25 mouse cellular contexts compared by ENCODE assay signal in the genomic region with DNA sequence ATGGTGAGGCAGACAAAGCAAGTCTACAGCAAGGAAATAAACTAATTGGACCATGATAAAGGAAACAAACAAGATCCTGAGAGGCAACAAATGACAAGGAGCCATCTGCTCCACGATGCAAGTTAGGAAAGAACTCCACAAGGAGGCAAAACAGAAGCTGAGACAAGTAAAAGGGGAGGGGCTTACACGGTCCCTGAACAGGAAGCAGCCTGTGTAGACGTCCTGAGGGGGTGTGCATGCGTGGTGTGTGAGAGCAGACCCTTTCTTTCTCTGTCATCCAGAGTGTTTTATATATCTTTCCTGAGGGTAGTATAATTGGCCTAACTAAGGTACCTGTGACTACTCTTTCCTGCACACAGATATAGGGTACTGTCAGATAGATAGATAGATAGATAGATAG. TPM values are rescaled to one million over a fixed set of nuclear protein-coding genes. Genes with fewer than 3 reads are reported as not detected.
DNase-seq lines count a peak whose midpoint lies in the region; ATAC-seq and TF ChIP-seq lines count a peak whose summit lies in the region.
"Had no signal": no experiment of that assay in that cellular context is flagged by ENCODE, and none has a peak within 500 bp of the region (broad histone marks: within the 10 kb centered on the region; RNA-seq: fewer than 3 reads in every experiment).

No protein-coding gene starts in this region.

- ATAC-seq in heart, postnatal 0 days (ENCODE audit: insufficient read depth, low read depth) = peak; percentile 24; the same call in 1 of the 2 replicates
- no peak for ATAC-seq in liver, embryonic 12.5 days
- no peak for ATAC-seq in cerebellum, adult (ENCODE audit: insufficient number of reproducible peaks, low FRiP score, low TSS enrichment)
- ATAC-seq: activated CD4-positive, CD25-positive, alpha-beta regulatory T cell, adult 4 months; forebrain, embryonic 16.5 days; hindbrain, embryonic 16.5 days; intestine, embryonic 15.5 days had no signal

- H3K4me1 ChIP-seq in heart, postnatal 0 days (ENCODE audit: control insufficient read depth, insufficient read depth) = peaks cover 9% of the 10 kb centered on the region; the same call in 1 of the 2 replicates
- H3K4me1 ChIP-seq in liver, embryonic 12.5 days = peaks cover 43% of the 10 kb centered on the region
- H3K4me1 ChIP-seq: embryonic facial prominence, embryonic 15.5 days; intestine, embryonic 15.5 days; limb, embryonic 13.5 days had no signal

- H3K9me3 ChIP-seq in heart, postnatal 0 days (replicated peaks; ENCODE audit: control insufficient read depth, low read length) = no peaks in the 10 kb centered on the region
- H3K9me3 ChIP-seq in liver, embryonic 12.5 days (replicated peaks) = no peaks in the 10 kb centered on the region
- H3K9me3 ChIP-seq: embryonic facial prominence, embryonic 15.5 days; forebrain, embryonic 10.5 days; hindbrain, embryonic 10.5 days; intestine, embryonic 15.5 days; limb, embryonic 13.5 days had no signal

- H3K4me2 ChIP-seq in heart, postnatal 0 days (ENCODE audit: low read depth, low read length) = no peak overlapping the region
- no peak overlapping the region for H3K4me2 ChIP-seq in liver, embryonic 12.5 days
- H3K4me2 ChIP-seq: embryonic facial prominence, embryonic 15.5 days; intestine, embryonic 15.5 days; limb, embryonic 13.5 days had no signal

- TF ChIP-seq EP300 in heart, postnatal 0 days (IDR thresholded peaks at IDR 0.05; ENCODE audit: low read depth) = no peak

- no peak overlapping the region for H3K9ac ChIP-seq in heart, postnatal 0 days (replicated peaks; ENCODE audit: low read depth, low read length)
- H3K9ac ChIP-seq in liver, embryonic 12.5 days = no peak overlapping the region
- H3K9ac ChIP-seq: embryonic facial prominence, embryonic 15.5 days; intestine, embryonic 15.5 days; limb, embryonic 13.5 days had no signal

- H3K36me3 ChIP-seq in heart, postnatal 0 days (replicated peaks; ENCODE audit: control insufficient read depth, insufficient read depth, low read length) = no peaks in the 10 kb centered on the region
- H3K36me3 ChIP-seq in liver, embryonic 12.5 days = no peaks in the 10 kb centered on the region
- H3K36me3 ChIP-seq: embryonic facial prominence, embryonic 15.5 days; forebrain, embryonic 10.5 days; hindbrain, embryonic 10.5 days; intestine, embryonic 15.5 days; limb, embryonic 13.5 days had no signal

- intact Hi-C loops in heart, postnatal 10 days (cut with DNase I) = no loop called here

- no peak for DNase-seq in heart, postnatal 0 days (ENCODE audit: low spot score)
- DNase-seq in heart, postnatal 10 days = no peak
- peak; percentile 39 for DNase-seq in CD4-positive, CD25-positive, alpha-beta regulatory T cell, adult 2 months (ENCODE audit: low read depth, low spot score)
- peak; percentile 61 for DNase-seq in thymus, postnatal 14 days
- DNase-seq in natural killer cell, adult 2 months (ENCODE audit: low spot score in 2 of 2) = no peak
- no peak for DNase-seq in frontal cortex, postnatal 36 days (ENCODE audit: low spot score in 2 of 2)
- DNase-seq: adrenal gland, postnatal 10 days; cerebellum, adult 8-10 months; cerebellum, postnatal 36 days; gastrocnemius, postnatal 36 days; kidney, adult 8-10 months; kidney, postnatal 14 days; lung, adult 2 months; lung, postnatal 14 days; midbrain, embryonic 14.5 days had no signal

- no peaks in the 10 kb centered on the region for H3K27me3 ChIP-seq in heart, postnatal 0 days (ENCODE audit: control insufficient read depth, insufficient read depth, low read length)
- no peaks in the 10 kb centered on the region for H3K27me3 ChIP-seq in liver, embryonic 12.5 days (replicated peaks)
- H3K27me3 ChIP-seq: embryonic facial prominence, embryonic 15.5 days; intestine, embryonic 15.5 days; limb, embryonic 13.5 days had no signal

- no peak overlapping the region for H3K27ac ChIP-seq in heart, postnatal 0 days (ENCODE audit: low read depth)
- H3K27ac ChIP-seq in liver, embryonic 12.5 days = peak overlapping the region; percentile 23; the same call in 1 of the 2 replicates
- H3K27ac ChIP-seq: embryonic facial prominence, embryonic 15.5 days; forebrain, embryonic 10.5 days; hindbrain, embryonic 10.5 days; intestine, embryonic 15.5 days; limb, embryonic 13.5 days had no signal

- H3K4me3 ChIP-seq in heart, postnatal 0 days (ENCODE audit: low read depth, low read length) = no peak overlapping the region
- no peak overlapping the region for H3K4me3 ChIP-seq in liver, embryonic 12.5 days
- H3K4me3 ChIP-seq: embryonic facial prominence, embryonic 15.5 days; forebrain, embryonic 10.5 days; hindbrain, embryonic 10.5 days; intestine, embryonic 15.5 days; limb, embryonic 13.5 days had no signal

- no peak for TF ChIP-seq CTCF in heart, postnatal 0 days (IDR thresholded peaks at IDR 0.05; ENCODE audit: low read depth)

- WGBS in heart, postnatal 0 days = 47% methylated on average over 4 of the region's 4 CpGs
- WGBS in liver, embryonic 12.5 days (ENCODE audit: insufficient replicate concordance) = 23% methylated on average over 4 of the region's 4 CpGs

RNA-seq across cellular contexts. Expression of a gene that starts 19.9 kb away (rescaled TPM):
- total RNA-seq in heart, postnatal 0 days (2014; rRNA removed; ENCODE audit: low replicate concordance) = 40.2 and 41.2 TPM in 2 replicates
- polyA plus RNA-seq in heart, postnatal 0 days (2015; fragmentation: Nextera tagmentation; extraction: Ambion mirVana) = 11.9 and 12.3 TPM in 2 replicates
- total RNA-seq in heart, postnatal 10 days (2021) = 10 to 100 TPM; 30.1 to 36.7 TPM
- 22.3 and 23.0 TPM in 2 replicates for polyA plus RNA-seq in liver, embryonic 12.5 days (2016; fragmentation: Nextera tagmentation; extraction: Ambion mirVana)

RNA-seq across cellular contexts. Expression of a gene that starts 59.4 kb away (rescaled TPM):
- total RNA-seq in heart, postnatal 0 days (2014; rRNA removed; ENCODE audit: low replicate concordance) = under 0.01 TPM in 1 of 2 replicates, not detected in the other
- 0.22 and 0.49 TPM in 2 replicates for polyA plus RNA-seq in heart, postnatal 0 days (2015; fragmentation: Nextera tagmentation; extraction: Ambion mirVana)
- 1 to 10 TPM; 1.3 to 1.4 TPM for total RNA-seq in heart, postnatal 10 days (2021)
- 0.12 TPM in 1 of 2 replicates, not detected in the other for polyA plus RNA-seq in liver, embryonic 12.5 days (2016; fragmentation: Nextera tagmentation; extraction: Ambion mirVana)

Comparison
In these comparisons a context has a peak if more than half of its experiments do, and no peak if none do; other contexts are left out.
1. DNase-seq: peak in CD4-positive, CD25-positive, alpha-beta regulatory T cell, adult 2 months (single experiment) and thymus, postnatal 14 days (single experiment); none in heart, postnatal 0 days (single experiment), heart, postnatal 10 days (0 of 2), natural killer cell, adult 2 months (0 of 2) and frontal cortex, postnatal 36 days (0 of 2).